Mouse (Mus musculus) neural tube, embryonic 11.5 days (tissue): Measurements from ENCODE around the gene Zfp978. TPM values are rescaled to one million over a fixed set of nuclear protein-coding genes. Genes with fewer than 3 reads are reported as not detected.
"Not testable (repeated sequence)": the region's sequence is repeated elsewhere in the genome, so short reads cannot be mapped to it uniquely, and the experiment has no call there.

Experiments used
- ATAC-seq: fragments of 200-750 bp; cut with Nextera tagmentation; 2 replicates; pipeline ENCODE4 v1.8.0; 2017; ENCODE audit warnings: moderate number of reproducible peaks, mild to moderate bottlenecking, moderate TSS enrichment, moderate library complexity; ENCODE audit not compliant: insufficient read depth, low FRiP score, low TSS enrichment
- DNase-seq: peaks from one replicate; pipeline ENCODE4 v3.0.0-alpha.2; 2015; ENCODE audit warnings: low spot score
- H3K27ac ChIP-seq: fragments of 300-500 bp; sonication (generic); 2 replicates; pipeline ENCODE4 v1.5.1; 2014; ENCODE audit warnings: low read depth, mild to moderate bottlenecking, low read length
- H3K27me3 ChIP-seq: fragments of 300-500 bp; sonication (generic); 2 replicates; pipeline ENCODE4 v1.6.1; 2014; ENCODE audit warnings: mild to moderate bottlenecking, low read length, mixed read lengths; ENCODE audit not compliant: control insufficient read depth, insufficient read depth
- H3K36me3 ChIP-seq: fragments of 300-500 bp; sonication (generic); 2 replicates; pipeline ENCODE4 v1.6.1; 2014; ENCODE audit warnings: mild to moderate bottlenecking, low read length, moderate library complexity, mixed read lengths; ENCODE audit not compliant: control insufficient read depth, insufficient read depth
- H3K4me1 ChIP-seq: fragments of 300-500 bp; sonication (generic); 2 replicates; pipeline ENCODE4 v1.6.1; 2014; ENCODE audit warnings: low read length, mixed read lengths; ENCODE audit not compliant: control insufficient read depth, insufficient read depth
- H3K4me2 ChIP-seq: fragments of 300-500 bp; sonication (generic); 2 replicates; pipeline ENCODE4 v1.6.1; 2014; ENCODE audit warnings: low read depth, mild to moderate bottlenecking, moderate library complexity
- H3K4me3 ChIP-seq: fragments of 300-500 bp; sonication (generic); 2 replicates; pipeline ENCODE4 v1.5.1; 2014; ENCODE audit warnings: low read depth, low read length
- H3K9ac ChIP-seq: fragments of 300-500 bp; sonication (generic); 2 replicates; pipeline ENCODE4 v1.6.1; 2014; ENCODE audit warnings: mild to moderate bottlenecking, low read length
- H3K9me3 ChIP-seq: fragments of 300-500 bp; sonication (generic); 2 replicates; pipeline ENCODE4 v1.6.1; 2016; ENCODE audit warnings: low read length; ENCODE audit not compliant: control insufficient read depth
- WGBS: fragments of 180-500 bp; shearing (Covaris S2); extraction: QIAGEN DNeasy Blood & Tissue Kit; methylation state at CpG from one replicate; pipeline ENCODE4 v1.1.7; 2014; 5-methylcytosine and 5-hydroxymethylcytosine counted together
- polyA plus RNA-seq: library from polyadenylated mRNA; unstranded; fragments of >200 nt; fragmentation: Nextera tagmentation; extraction: Ambion mirVana; gene quantifications from 2 replicates; pipeline ENCODE4 v1.2.1, GENCODE M21; 2014

Zfp978 gene
- polyA plus RNA-seq, 1 experiment from 2014 or later: 0.28 TPM

DNA sequence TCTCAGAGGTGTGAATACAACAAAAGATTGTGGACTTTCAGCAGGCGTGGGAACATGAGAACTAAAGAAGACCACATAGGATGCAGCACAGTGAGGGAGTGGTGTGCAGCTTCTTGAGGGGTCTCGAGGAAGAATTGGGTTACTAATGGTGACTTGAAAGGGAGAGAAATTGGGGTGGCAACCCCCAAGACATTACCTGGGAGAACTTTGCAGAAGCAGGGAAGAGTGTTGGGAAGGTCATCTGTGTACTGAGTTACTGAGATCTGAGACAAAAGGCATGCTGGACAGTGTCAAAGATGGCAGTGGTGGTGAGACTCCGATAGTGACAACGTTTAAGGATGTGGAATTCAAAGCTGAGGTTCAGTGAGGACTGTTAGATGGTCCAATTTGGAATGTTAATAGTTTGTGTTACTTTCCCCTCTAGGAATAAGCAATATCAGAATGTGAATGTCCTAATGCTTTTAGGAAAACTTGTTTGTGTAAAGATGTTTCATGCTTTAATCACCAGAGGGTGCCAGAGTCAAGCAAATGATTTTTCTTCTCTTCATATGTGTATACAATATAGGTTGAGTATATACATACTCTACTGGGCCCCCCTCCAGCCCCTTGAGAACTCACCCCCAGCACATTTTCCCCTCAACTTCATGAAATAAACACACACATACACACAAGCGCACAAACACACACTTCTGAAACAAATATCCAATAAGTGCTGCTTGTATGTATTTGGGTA, 64.7 kb downstream of the Zfp978 start:
- not testable (repeated sequence) for H3K27ac ChIP-seq, H3K9ac ChIP-seq, H3K36me3 ChIP-seq, H3K4me2 ChIP-seq, ATAC-seq, H3K27me3 ChIP-seq, H3K4me1 ChIP-seq, H3K4me3 ChIP-seq, DNase-seq
- WGBS: 58% methylated on average over 5 of the region's 5 CpGs
- peaks cover 24% of the 10 kb centered on the region for H3K9me3 ChIP-seq

DNA sequence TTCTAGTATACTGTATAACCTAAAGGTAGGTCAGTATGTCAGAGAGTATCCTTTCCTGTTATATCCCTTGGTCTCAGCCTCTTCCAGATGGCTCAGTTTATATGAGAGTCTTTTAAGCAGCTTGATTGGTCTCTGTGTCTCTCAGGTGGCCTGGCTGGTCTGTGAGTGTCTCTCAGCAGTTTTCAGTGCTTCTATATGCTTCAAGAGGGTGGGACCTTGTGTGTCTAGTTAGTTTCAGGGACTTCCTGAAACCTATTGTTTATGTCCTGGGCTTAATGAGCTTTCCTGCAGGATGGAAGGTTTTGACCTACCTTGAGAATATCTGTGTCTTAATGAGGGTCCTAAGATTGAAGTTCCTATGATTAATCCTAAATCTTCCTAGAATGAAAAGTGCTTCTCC, 69.5 kb downstream of the Zfp978 start:
- Histone ChIP-seq H3K4me3 (no peak overlapping the region), H3K4me1 (no peaks in the 10 kb centered on the region), H3K9me3 (peaks cover 24% of the 10 kb centered on the region), H3K36me3 (no peaks in the 10 kb centered on the region), H3K27me3 (no peaks in the 10 kb centered on the region), H3K9ac (no peak overlapping the region), H3K27ac (no peak overlapping the region), H3K4me2 (no peak overlapping the region)
- no peak for DNase-seq
- ATAC-seq: no peak

DNA sequence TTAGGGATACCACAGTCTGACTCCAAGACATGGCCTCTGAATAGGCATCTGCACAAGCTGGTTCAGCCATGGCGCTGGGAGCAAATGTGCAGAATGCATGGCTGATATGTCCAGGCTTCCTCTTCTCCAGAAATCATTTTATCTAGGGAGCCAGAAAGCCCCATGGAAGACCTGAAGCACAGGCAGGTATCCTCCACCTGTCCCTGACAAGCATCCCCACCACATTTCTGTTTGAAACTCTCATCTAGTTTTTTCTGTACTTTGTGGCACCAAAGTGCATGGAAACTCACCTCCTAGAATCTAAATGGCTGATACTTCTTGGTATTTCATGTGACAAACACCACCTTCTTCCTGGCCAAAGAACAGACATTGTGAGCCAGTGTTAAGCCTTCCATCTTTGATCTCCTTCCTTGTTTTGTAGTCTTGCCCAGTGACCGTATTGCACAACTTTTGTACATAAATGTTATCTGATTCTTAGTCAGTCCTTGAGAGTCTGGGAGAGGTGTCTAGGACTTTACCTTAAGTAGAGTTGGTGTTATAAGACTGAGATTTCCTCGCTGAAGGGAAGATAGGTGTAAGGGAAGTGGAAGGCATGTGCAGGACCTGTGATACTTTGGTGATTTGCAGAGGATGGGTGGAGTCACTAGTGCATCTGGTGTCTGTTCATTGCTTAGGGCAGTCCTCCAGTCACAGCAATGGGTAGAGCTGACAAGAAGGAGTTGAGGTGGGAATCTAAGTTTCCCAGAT, 70.8 kb downstream of the Zfp978 start:
- H3K27me3 ChIP-seq, H3K4me2 ChIP-seq, H3K4me3 ChIP-seq, H3K4me1 ChIP-seq, H3K9ac ChIP-seq, H3K27ac ChIP-seq, DNase-seq, H3K36me3 ChIP-seq: not testable (repeated sequence)
- peaks cover 22% of the 10 kb centered on the region for H3K9me3 ChIP-seq
- 0 out of 2 replicates have a peak, but pooled peaks have one; percentile 16 for ATAC-seq
- WGBS: 74% methylated on average over 3 of the region's 3 CpGs

DNA sequence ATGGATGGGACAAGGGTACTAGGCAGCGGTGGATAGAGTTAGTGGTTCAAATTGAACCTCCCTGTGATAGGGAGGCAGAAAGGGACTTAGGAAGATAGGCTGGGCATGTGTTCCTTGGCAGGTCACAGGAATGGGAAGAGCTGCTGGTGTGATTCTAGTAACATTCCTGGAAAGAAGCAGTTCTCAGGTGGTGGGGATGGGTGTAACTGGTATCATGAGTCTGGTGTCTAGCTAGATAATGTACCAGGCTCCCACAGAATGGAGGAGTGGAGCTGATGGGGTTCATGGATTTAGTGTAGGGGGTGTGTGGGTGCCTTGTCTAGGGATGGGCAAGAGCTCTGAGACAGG, 71.3 kb downstream of the Zfp978 start:
- WGBS: 93% methylated on average over 1 of the region's 1 CpGs
- DNase-seq: no peak
- Histone ChIP-seq H3K36me3 (no peaks in the 10 kb centered on the region), H3K4me2 (no peak overlapping the region), H3K27me3 (no peaks in the 10 kb centered on the region), H3K27ac (no peak overlapping the region), H3K9me3 (peaks cover 21% of the 10 kb centered on the region), H3K4me3 (no peak overlapping the region), H3K4me1 (no peaks in the 10 kb centered on the region), H3K9ac (no peak overlapping the region)
- peak; percentile 0; the same call in 1 of the 2 replicates for ATAC-seq

DNA sequence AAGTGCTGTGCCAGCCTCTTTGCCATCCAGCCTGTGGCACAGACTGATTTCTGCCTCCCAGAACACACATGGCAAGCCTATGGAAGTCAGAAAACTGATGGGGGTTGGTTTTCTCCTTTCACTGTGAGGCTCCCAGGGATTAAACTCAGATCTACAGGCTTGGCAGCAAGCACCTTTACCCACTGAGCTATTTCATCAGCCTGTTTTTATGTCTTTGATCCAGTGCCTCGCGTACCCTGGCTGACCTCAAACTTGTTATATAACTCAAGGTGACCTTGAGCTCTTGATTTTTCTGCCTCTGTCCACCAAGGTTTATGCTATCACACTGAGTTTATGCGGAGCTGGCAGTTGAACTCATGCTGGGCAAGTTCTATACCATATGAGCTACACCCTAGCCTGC, 71.9 kb downstream of the Zfp978 start:
- H3K4me2 ChIP-seq: no peak overlapping the region
- ATAC-seq: no peak

DNA sequence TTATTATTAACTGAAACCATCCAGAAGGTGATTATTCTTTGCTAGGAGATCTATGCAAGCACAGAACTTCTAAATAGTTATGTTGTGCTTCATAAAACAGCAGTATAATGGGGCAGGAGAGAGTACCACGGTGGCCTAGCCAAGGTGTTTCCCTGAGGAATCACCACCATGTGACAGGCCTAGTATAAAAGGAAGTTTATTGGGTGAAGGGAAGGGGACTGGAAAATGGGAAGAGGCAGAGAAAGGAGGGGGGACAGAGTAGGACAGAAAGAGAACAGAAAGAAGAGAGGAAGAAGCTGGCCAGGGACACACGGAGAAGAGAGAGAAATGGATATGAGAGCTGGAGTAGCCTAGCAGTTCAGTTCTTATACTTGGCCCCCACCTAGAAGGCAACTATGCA, 72.8 kb downstream of the Zfp978 start:
- Histone ChIP-seq H3K9me3 (peaks cover 19% of the 10 kb centered on the region), H3K4me2 (no peak overlapping the region), H3K36me3 (no peaks in the 10 kb centered on the region), H3K9ac (no peak overlapping the region), H3K27ac (no peak overlapping the region), H3K27me3 (no peaks in the 10 kb centered on the region), H3K4me3 (no peak overlapping the region), H3K4me1 (no peaks in the 10 kb centered on the region)
- DNase-seq (no peak), ATAC-seq (0 out of 2 replicates have a peak, but pooled peaks have one; percentile 13)
- 45% methylated on average over 2 of the region's 2 CpGs for WGBS

More for the DNA sequence above, 71.9 kb downstream of the Zfp978 start:
- Histone ChIP-seq H3K36me3 (no peaks in the 10 kb centered on the region), H3K27me3 (no peaks in the 10 kb centered on the region), H3K9ac (no peak overlapping the region), H3K27ac (no peak overlapping the region), H3K4me3 (no peak overlapping the region), H3K9me3 (peaks cover 19% of the 10 kb centered on the region), H3K4me1 (no peaks in the 10 kb centered on the region)
- DNase-seq: no peak
- 42% methylated on average over 3 of the region's 3 CpGs for WGBS

Other genes with a start within 250 kb of the Zfp978 start
- gene Zfp991, start 229.3 kb upstream of the Zfp978 start, polyA plus RNA-seq: 6.5 and 6.7 TPM in 2 replicates
- gene Zfp988, start 55.6 kb upstream of the Zfp978 start, polyA plus RNA-seq: 0.09 TPM in 1 of 2 replicates, not detected in the other
- 6.1 and 7.1 TPM in 2 replicates for gene Zfp982, start 131.1 kb downstream of the Zfp978 start, polyA plus RNA-seq
- gene Gm16503, start 178.9 kb downstream of the Zfp978 start, polyA plus RNA-seq: 0.09 and 0.16 TPM in 2 replicates
- gene Zfp985, start 192.0 kb downstream of the Zfp978 start, polyA plus RNA-seq: 0.15 TPM in 1 of 2 replicates, not detected in the other